Mouse (Mus musculus): Measurements from ENCODE around the gene Blcap.
"Not testable (repeated sequence)": the region's sequence is repeated elsewhere in the genome, so short reads cannot be mapped to it uniquely, and the experiment has no call there.

Blcap gene

DNA sequence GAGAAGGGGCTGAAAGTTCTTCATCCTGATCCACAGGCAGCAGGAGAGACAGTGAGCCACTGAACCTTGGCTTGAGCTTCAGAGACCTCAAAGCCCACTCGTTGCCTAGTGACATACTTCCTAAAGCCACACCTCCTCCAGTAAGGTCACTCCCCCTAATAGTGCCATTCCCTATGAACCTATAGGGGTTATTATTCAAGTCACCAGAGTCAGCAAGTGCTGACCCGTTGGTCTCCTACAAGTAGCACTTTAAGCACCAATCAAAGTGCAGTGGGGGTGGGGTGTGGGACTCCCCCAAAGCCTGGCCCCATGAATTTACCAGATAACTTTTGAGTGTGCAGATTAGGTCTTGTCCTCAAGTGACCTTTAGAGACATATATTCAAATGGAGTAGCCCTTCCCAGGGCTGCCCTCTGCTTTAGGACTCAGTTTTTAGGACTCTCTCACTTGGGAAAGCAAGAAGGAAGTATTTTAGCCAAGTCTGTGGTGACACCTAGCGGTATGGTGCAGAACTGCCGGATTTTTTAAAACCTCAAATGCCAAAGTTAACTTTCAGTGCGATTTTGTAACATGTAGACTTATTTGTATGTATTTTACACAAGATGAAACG is at the start of gene Blcap:
Blcap (minus strand) TSS at position 51 of the 609 bp plus-strand sequence.
- DNase-seq (ENCODE audit: low spot score in 2 of 2): peak in 1 of 2 experiments; percentile 73

DNA sequence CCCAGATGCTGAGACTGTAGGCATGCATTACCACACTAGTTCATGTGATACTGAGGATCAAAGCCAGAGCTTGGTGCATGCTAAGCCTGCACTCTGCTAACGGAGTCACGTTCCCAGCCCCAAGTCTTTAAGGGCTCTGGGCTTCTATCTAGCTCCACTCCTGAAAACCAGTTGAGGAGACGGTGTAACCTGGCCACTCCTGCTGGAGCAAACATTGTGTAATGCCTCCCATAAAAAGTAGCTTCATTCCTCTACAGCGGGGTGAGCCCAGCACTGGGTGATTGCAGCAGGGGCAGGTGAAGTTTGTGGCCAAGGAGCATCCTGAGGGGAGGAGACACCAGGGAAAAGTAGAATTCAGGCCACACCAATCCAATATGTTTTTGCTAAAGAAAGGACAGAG is 47.3 kb upstream of the Blcap start:
- DNase-seq (ENCODE audit: low spot score in 2 of 2): no peak

DNA sequence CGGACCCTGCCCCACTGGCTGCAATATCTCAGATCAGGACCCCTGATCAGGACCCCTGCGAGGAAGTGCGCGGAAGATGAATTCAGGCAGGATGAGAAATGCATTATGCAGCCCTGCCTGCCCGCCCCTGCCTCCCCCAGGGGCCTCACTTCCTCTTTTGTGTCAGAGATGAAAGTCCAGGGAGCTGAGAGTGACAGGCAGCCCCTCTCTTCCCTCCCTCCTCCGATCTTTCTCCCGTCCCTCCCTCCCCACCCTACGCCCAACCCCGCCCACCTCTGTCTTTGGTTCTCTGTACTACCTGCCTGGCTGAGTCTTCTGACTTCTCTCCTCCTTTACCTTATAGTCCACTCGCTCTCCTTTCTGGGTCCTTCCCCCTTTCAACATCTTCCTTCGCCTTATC is 42.9 kb upstream of the Blcap start:
- no peak for DNase-seq (ENCODE audit: low spot score in 2 of 2)

DNA sequence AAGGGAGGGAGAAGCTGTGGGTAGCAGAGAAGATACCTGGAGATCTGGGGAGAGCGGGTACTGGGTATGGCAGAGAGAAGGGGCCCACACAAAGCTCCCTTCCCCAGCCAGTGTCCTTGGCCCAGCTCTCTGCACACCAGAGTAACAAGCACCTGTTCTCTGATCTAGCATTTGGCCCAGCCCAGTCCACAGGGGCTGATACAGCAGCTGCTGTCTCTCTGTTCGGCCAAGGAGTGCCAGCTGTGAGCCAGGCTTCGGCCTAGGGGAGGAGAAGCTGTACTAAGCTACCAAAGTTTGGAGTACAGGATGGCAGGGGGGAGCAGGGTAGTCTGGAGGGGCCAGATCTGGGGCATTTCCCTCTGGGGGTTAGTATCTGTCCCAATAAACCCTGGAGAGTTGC is 40.7 kb upstream of the Blcap start:
- DNase-seq (ENCODE audit: low spot score in 2 of 2): no peak

DNA sequence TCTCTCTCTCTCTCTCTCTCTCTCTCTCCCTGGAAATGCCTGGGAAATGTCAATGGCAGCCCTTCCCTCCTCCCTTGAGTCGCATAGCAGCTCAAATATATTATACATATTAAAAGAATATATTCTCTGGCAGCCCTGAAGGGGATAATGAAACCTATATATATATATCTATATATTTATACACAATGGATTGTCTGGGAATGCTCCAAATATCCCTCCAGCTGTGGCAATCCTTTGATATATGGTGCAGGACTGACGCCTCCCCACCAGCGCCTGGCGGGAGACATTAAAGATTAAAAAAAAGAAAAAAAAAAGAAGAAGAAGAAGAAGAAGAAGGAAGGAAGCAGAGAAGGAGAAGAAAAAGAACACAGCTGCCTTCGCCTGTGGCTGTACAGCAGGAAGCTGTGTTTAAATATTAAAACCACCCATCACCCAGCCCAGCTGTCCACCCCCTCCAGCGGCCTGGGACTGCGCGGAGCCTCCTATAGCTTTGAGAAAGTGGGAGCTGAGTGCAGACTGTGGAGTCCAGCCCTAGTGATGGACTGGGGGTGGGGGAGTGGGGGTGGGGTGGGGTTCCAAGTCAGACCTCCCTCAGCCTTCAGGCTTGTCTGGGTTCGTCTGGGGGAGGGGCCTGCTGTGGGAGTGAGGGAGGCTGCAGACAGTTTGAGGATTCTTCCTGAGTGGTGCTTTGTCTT is 36.6 kb upstream of the Blcap start:
- DNase-seq (ENCODE audit: low spot score in 2 of 2): no peak

GRCm38 (mm10) chr2:157605025-157605675 is 34.1 kb upstream of the Blcap start:
- DNase-seq (ENCODE audit: low spot score in 2 of 2): peak; percentile 53 to 84

DNA sequence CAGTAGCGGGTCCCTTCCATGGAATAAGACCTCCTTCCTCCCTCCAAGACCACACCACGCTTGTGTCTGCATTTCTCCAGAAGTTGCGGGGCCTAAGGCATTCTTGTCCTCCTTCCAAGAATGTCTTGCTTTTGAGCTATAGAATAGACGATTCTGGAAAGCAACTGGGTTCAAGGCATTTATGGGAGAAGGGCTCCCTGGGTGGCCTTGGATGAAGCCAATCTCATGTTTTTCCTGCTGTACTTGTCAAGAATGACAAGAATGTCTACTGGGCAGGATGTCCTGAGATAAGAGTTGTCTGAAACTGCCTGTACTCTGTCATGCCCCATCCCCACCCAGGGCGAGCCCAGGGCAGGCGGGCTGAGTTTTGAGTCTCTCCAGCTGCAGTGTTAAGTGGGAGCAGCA is 30.4 kb upstream of the Blcap start:
- no peak for DNase-seq (ENCODE audit: low spot score in 2 of 2)

DNA sequence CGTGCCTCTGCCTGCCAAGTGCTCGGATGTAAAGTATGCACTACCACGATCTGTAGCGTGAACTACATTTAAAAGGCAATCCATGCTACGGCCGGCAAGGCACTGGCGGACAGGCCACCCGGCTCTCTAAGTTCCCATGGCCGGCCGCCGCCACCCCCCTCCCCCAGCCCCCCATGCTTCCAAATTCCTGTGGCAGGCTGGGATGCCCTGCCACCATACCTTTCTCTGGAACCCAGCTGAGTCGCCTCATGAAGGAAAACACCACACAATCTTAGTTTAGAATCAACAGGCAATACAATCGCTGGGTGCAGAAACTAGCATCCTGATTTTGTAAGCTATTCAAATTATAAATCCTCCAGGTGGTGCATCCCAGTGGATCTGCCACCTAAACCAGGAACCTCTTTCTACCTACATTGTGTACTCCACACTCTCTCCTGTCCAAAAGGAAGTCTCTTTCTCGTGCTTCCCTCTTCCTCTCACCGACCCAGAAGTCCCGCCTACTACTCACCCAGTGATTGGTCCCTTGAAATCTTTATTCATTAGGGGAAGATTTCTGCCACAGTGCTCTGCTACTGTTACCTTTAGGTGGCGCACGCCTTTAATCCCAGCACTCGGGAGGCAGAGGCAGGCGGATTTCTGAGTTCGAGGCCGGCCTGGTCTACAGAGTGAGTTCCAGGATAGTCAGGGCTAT is 25.9 kb upstream of the Blcap start:
- no peak for DNase-seq (ENCODE audit: low spot score in 2 of 2)

GRCm38 (mm10) chr2:157585351-157585750 is 14.3 kb upstream of the Blcap start:
- DNase-seq (ENCODE audit: low spot score in 2 of 2): not testable (repeated sequence)

GRCm38 (mm10) chr2:157572786-157573185 is 1.7 kb upstream of the Blcap start:
- DNase-seq (ENCODE audit: low spot score in 2 of 2): no peak

- no peak for DNase-seq (ENCODE audit: low spot score in 2 of 2)
Measured at GRCm38 (mm10) chr2:157569796-157570485, 1.1 kb downstream of the Blcap start.

DNA sequence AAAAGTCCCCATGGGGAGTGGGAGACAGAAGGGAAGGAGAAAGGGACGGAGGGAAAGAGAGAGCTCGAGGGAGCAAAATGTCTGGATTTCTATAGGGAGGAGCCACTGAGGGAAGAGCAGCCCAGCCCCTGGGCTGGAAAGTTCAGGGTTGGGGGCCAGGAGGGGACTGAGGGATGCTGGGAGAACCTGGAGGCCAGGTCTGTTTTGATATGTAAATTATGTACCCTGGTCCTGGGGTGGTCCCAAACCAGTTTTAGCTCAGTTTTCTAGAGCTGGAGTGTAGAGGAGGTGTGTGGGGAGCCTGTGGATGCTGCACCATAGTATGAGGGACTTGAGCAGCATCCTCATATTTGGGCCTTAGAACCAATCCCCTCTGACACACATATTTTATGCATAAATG is 2.2 kb downstream of the Blcap start:
- no peak for DNase-seq (ENCODE audit: low spot score in 2 of 2)

DNA sequence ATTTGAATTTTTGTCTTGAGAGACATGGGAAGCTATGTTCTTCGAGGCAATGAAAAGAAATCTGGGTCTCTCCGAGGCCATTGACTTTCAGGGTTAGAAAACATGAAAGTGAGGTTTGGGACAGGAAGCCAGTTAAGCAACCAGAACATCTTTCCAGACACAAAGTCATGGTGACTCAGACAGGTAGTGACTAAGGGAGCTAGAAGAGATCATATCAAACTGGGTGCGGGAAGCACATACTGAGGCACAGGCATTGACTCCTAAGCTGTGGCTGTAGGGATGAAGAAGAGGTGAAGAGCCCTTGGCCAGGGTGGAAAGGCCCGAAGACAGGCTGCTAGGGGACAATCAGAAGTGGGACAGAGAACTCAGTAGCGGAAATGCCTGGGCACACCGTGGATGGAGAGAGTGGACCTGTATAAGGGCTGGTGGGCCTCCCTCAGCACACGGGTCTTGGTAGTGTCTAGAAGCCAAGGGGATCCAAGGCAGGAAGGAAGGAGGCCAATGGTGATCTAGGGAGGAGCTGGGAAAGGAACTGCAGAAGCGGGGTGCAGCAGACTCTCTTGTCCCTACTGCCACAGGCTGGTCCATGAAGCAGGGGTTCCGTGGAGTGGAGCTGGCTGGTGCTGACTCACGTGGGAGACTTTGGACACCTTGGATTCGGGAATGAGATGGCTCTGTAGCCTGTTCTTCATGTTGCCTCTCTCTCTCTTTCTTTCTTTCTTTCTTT is 3.7 kb downstream of the Blcap start:
- no peak for DNase-seq (ENCODE audit: low spot score in 2 of 2)

DNA sequence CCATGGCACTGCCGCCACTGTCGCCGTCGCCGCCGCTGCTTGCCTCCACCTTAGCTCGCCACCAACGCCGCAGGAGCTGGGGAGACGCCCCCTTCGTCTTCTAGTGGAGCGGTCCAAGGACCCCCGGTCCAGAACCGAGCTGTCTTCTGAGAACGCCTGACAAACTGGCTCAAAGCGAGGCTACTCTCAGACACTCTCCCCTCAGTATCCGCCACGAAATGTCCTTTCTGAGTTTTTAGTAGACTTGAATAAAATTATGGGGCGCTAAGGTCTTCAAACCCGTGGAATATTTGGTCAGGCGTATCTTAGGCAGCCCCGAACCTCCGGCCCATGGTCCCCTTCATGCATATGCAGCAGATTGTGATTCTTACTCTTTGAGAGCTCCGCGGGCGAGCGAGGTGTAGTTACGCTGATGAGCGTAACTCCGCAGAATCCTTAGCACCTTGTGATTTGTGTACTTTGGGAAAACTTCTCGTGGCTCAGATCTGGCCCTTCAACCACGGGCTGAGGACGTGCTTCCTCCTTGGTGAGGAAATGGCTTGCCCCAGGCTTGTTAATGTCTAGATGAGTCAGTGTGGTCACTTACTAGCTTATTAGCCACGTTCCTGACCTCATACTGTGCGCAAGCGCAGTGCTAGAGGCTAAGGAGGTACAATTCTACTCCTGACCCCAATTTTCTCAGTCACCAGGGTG is 4.7 kb downstream of the Blcap start:
- DNase-seq (ENCODE audit: low spot score in 2 of 2): peak; percentile 76 to 78

GRCm38 (mm10) chr2:157565898-157566259 is 5.2 kb downstream of the Blcap start:
- DNase-seq (ENCODE audit: low spot score in 2 of 2): no peak

GRCm38 (mm10) chr2:157565446-157565845 is 5.6 kb downstream of the Blcap start:
- DNase-seq (ENCODE audit: low spot score in 2 of 2): peak in 1 of 2 experiments; percentile 4

GRCm38 (mm10) chr2:157564723-157565122 is 6.4 kb downstream of the Blcap start:
- DNase-seq (ENCODE audit: low spot score in 2 of 2): peak in 1 of 2 experiments; percentile 2

DNA sequence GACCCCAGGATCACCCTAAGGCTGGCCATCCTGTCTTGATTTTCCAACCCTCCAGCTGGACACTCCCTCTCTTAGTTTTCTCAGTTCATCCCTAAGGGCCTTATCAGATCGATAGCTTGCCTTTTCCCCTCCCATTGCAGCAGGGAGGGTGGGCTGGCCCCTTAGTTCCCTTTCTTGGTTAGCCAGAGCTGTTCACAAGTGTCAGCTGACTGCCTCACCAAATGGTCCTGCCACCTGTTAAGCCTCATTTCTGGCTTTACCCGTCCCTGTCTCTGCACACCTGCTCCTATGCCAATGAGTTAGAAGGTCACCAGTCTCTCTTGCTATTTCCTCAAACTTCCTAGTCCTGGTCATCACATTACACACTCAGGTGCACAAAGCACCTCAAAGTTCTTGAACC is 8.0 kb downstream of the Blcap start:
- no peak for DNase-seq (ENCODE audit: low spot score in 2 of 2)

GRCm38 (mm10) chr2:157561165-157561836 is 9.8 kb downstream of the Blcap start:
- DNase-seq (ENCODE audit: low spot score in 2 of 2): peak in 1 of 2 experiments; percentile 51

DNA sequence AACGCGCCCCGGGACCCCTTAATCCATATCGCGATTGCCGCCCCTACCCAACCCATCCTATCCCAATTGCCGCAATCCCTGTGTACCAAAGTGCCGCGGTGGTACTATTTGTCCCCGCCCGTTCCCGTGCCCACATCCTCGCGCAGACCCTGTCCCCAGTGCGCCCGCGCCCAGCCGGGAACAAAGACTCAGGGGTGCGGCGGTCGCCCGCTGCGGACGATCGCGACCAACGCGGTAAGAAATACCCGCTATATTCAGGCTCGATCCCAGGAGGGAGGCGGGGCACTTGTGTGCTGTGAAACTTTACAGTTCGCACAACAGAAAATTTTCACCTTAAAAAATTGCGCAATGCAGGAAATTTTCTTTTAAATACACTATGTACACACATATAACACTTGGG is 10.8 kb downstream of the Blcap start:
- DNase-seq (ENCODE audit: low spot score in 2 of 2): no peak
